Mouse (Mus musculus) gonadal fat pad, adult 2 months (tissue): ENCODE data around the gene Fmnl2. TPM values are rescaled to one million over a fixed set of nuclear protein-coding genes. Genes with fewer than 3 reads are reported as not detected.

Source experiments
- DNase-seq: peaks from one replicate; pipeline ENCODE4 v3.0.0-alpha.2; 2012; ENCODE audit warnings: low read depth
- polyA plus RNA-seq: library from polyadenylated mRNA; depleted of rRNA; stranded (reverse); fragments of >200 nt; gene quantifications from 2 replicates; pipeline ENCODE4 v1.2.3, GENCODE M21; 2012

Gene Fmnl2
- polyA plus RNA-seq, 1 experiment: 3.0 TPM

GRCm38 (mm10) chr2:52915536-52915935, 57.9 kb downstream of the Fmnl2 start:
- no peak for DNase-seq

GRCm38 (mm10) chr2:52918094-52918493, 60.4 kb downstream of the Fmnl2 start:
- no peak for DNase-seq

- no peak for DNase-seq
Observed at GRCm38 (mm10) chr2:52920701-52921435, 63.2 kb downstream of the Fmnl2 start.

- no peak for DNase-seq
Observed at GRCm38 (mm10) chr2:52925062-52925461, 67.4 kb downstream of the Fmnl2 start.

GRCm38 (mm10) chr2:52927381-52927780, 69.7 kb downstream of the Fmnl2 start:
- no peak for DNase-seq

- no peak for DNase-seq
Observed at GRCm38 (mm10) chr2:52927858-52928301, 70.2 kb downstream of the Fmnl2 start.

- DNase-seq: no peak
Observed at GRCm38 (mm10) chr2:52928401-52928800, 70.7 kb downstream of the Fmnl2 start.

- no peak for DNase-seq
Observed at GRCm38 (mm10) chr2:52930106-52930868, 72.6 kb downstream of the Fmnl2 start.

- no peak for DNase-seq
Observed at GRCm38 (mm10) chr2:52931315-52931714, 73.7 kb downstream of the Fmnl2 start.

- no peak for DNase-seq
Observed at GRCm38 (mm10) chr2:52935906-52936305, 78.2 kb downstream of the Fmnl2 start.

- DNase-seq: no peak
Observed at GRCm38 (mm10) chr2:52938351-52939074, 80.9 kb downstream of the Fmnl2 start.

- DNase-seq: peak; percentile 40
Observed at GRCm38 (mm10) chr2:52943644-52944423, 86.2 kb downstream of the Fmnl2 start.

- DNase-seq: no peak
Observed at GRCm38 (mm10) chr2:52944594-52944993, 86.9 kb downstream of the Fmnl2 start.

GRCm38 (mm10) chr2:52946074-52946473, 88.4 kb downstream of the Fmnl2 start:
- DNase-seq: no peak

- DNase-seq: no peak
Observed at GRCm38 (mm10) chr2:52946524-52947186, 89.0 kb downstream of the Fmnl2 start.

GRCm38 (mm10) chr2:52948406-52948805, 90.7 kb downstream of the Fmnl2 start:
- DNase-seq: no peak

GRCm38 (mm10) chr2:52949556-52949955, 91.9 kb downstream of the Fmnl2 start:
- no peak for DNase-seq

- no peak for DNase-seq
Observed at GRCm38 (mm10) chr2:52950226-52950625, 92.6 kb downstream of the Fmnl2 start.

- DNase-seq: no peak
Observed at GRCm38 (mm10) chr2:52952202-52952730, 94.6 kb downstream of the Fmnl2 start.

- no peak for DNase-seq
Observed at GRCm38 (mm10) chr2:52955090-52955489, 97.4 kb downstream of the Fmnl2 start.

GRCm38 (mm10) chr2:52955831-52956230, 98.2 kb downstream of the Fmnl2 start:
- no peak for DNase-seq
